Mouse (Mus musculus) forebrain, embryonic 11.5 days (tissue): Measurements from ENCODE around the gene Olfr976. TPM values are rescaled to one million over a fixed set of nuclear protein-coding genes. Genes with fewer than 3 reads are reported as not detected.
"Not testable (repeated sequence)": the region's sequence is repeated elsewhere in the genome, so short reads cannot be mapped to it uniquely, and the experiment has no call there.

Source experiments
- ATAC-seq: fragments of 200-750 bp; cut with Nextera tagmentation; replicated peaks from 2 replicates; pipeline ENCODE4 v1.8.0; 2017; ENCODE audit warnings: moderate TSS enrichment; ENCODE audit not compliant: low FRiP score
- DNase-seq: peaks from one replicate; pipeline ENCODE4 v3.0.0-alpha.2; 2017; ENCODE audit warnings: low spot score
- H3K27ac ChIP-seq: fragments of 300-500 bp; sonication (generic); 2 replicates; pipeline ENCODE4 v1.5.1; 2014; ENCODE audit warnings: low read depth, low read length
- H3K27me3 ChIP-seq: fragments of 300-500 bp; sonication (generic); 2 replicates; pipeline ENCODE4 v1.6.1; 2014; ENCODE audit warnings: mild to moderate bottlenecking, low read length, mixed read lengths; ENCODE audit not compliant: control insufficient read depth, insufficient read depth
- H3K36me3 ChIP-seq: fragments of 300-500 bp; sonication (generic); 2 replicates; pipeline ENCODE4 v1.6.1; 2014; ENCODE audit warnings: mild to moderate bottlenecking, low read length, moderate library complexity, mixed read lengths; ENCODE audit not compliant: control insufficient read depth, insufficient read depth
- H3K4me1 ChIP-seq: fragments of 300-500 bp; sonication (generic); replicated peaks from 2 replicates; pipeline ENCODE4 v1.6.1; 2014; ENCODE audit warnings: low read length, mixed read lengths; ENCODE audit not compliant: control insufficient read depth, insufficient read depth
- H3K4me2 ChIP-seq: fragments of 300-500 bp; sonication (generic); 2 replicates; pipeline ENCODE4 v1.6.1; 2014; ENCODE audit warnings: low read depth, mild to moderate bottlenecking, low read length, moderate library complexity, mixed read lengths; ENCODE audit not compliant: severe bottlenecking
- H3K4me3 ChIP-seq: fragments of 300-500 bp; sonication (generic); 2 replicates; pipeline ENCODE4 v1.5.1; 2014; ENCODE audit warnings: low read depth, low read length
- H3K9ac ChIP-seq: fragments of 300-500 bp; sonication (generic); 2 replicates; pipeline ENCODE4 v1.6.1; 2014; ENCODE audit warnings: low read length
- H3K9me3 ChIP-seq: fragments of 300-500 bp; sonication (generic); 2 replicates; pipeline ENCODE4 v1.6.1; 2016; ENCODE audit warnings: low read length, mixed read lengths; ENCODE audit not compliant: control insufficient read depth
- whole genome bisulfite sequencing: fragments of 180-500 bp; shearing (Covaris S2); extraction: QIAGEN DNeasy Blood & Tissue Kit; methylation state at CpG from one replicate; pipeline ENCODE4 v1.1.7; 2014; 5-methylcytosine and 5-hydroxymethylcytosine counted together
- polyA plus RNA-seq: library from polyadenylated mRNA; unstranded; fragments of >200 nt; fragmentation: Nextera tagmentation; extraction: Ambion mirVana; gene quantifications from 2 replicates; pipeline ENCODE4 v1.2.1, GENCODE M21; 2014

Gene Olfr976
- not detected in 2 replicates for polyA plus RNA-seq

DNA sequence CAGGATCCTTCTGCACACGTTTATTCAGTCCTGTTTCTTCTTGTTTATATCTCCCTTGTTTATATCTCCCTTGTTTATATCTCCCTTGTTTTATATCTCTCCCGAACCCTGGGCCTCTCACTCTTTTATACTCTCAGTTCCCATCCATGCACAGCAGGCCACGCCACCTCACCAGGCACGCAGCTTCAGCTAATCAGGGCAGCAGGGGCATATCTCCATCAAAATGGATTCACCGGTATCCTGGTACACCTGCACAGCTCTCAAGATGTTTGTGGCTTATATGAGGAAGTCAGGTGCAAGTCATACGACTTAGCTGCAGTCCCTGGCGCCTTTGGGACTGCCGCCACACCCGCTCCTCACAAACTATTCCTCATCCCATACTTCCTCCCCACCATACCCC is at the start of gene Olfr976:
Olfr976 (minus strand) TSS at position 101 of the 400 bp plus-strand sequence.
- not testable (repeated sequence) for H3K36me3 ChIP-seq, H3K9ac ChIP-seq, ATAC-seq, H3K4me1 ChIP-seq, H3K27me3 ChIP-seq, H3K4me3 ChIP-seq, H3K4me2 ChIP-seq, H3K27ac ChIP-seq, H3K9me3 ChIP-seq, DNase-seq
- 85% methylated on average over 5 of the region's 9 CpGs for WGBS

DNA sequence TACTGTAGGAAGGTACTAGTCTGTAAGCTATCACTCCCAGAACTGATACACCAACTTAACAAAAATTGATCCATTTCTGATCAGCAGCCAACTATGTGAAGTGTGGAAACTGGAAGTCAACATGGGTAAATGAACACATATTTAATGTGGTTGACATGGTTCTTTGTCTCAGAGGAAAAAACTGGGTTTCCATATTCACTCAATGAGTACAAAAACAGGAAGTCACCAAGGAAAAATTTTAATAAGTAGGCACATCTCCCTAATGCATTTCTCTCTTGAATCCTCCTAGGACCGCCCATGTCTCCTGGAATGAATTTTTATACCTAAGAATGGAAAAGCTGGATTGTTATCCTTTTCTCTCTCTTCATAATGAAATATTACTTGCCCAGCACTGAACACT is 48.5 kb upstream of the Olfr976 start, which contains the start of gene Olfr980:
Olfr980 (minus strand) TSS at position 101 of the 400 bp plus-strand sequence.
- ATAC-seq, result no peak
- WGBS, result 97% methylated on average over 1 of the region's 1 CpGs
- H3K36me3 ChIP-seq, result no peaks in the 10 kb centered on the region

GRCm38 (mm10) chr9:40003365-40003764 is 42.4 kb upstream of the Olfr976 start, which contains the start of gene Olfr979:
Gene Olfr979, minus strand, starts transcription at chr9:40003465.
- ATAC-seq (no peak), DNase-seq (no peak)
- Histone ChIP-seq H3K9ac (no peak within 1 kb of the TSS), H3K4me2 (no peak within 1 kb of the TSS), H3K36me3 (no peaks in the 10 kb centered on the region), H3K9me3 (no peaks in the 10 kb centered on the region), H3K27ac (no peak within 1 kb of the TSS), H3K4me1 (no peaks in the 10 kb centered on the region), H3K4me3 (no peak within 1 kb of the TSS), H3K27me3 (no peaks in the 10 kb centered on the region)
- whole genome bisulfite sequencing, result 97% methylated on average over 1 of the region's 1 CpGs

More for the DNA sequence above, 48.5 kb upstream of the Olfr976 start, which contains the start of gene Olfr980:
- Histone ChIP-seq H3K9ac (no peak within 1 kb of the TSS), H3K4me3 (no peak within 1 kb of the TSS), H3K27me3 (no peaks in the 10 kb centered on the region), H3K9me3 (no peaks in the 10 kb centered on the region), H3K4me2 (no peak within 1 kb of the TSS), H3K27ac (no peak within 1 kb of the TSS), H3K4me1 (no peaks in the 10 kb centered on the region)
- no peak for DNase-seq

- H3K27ac ChIP-seq, result no peak within 1 kb of the TSS
- ATAC-seq (no peak), DNase-seq (no peak)
- H3K36me3 ChIP-seq, result no peaks in the 10 kb centered on the region
- H3K4me1 ChIP-seq, result no peaks in the 10 kb centered on the region
- H3K4me3 ChIP-seq, result no peak within 1 kb of the TSS
- H3K4me2 ChIP-seq, result no peak within 1 kb of the TSS
- 80% methylated on average over 2 of the region's 2 CpGs for WGBS
- H3K9ac ChIP-seq, result no peak within 1 kb of the TSS
- H3K27me3 ChIP-seq, result no peaks in the 10 kb centered on the region
- H3K9me3 ChIP-seq, result no peaks in the 10 kb centered on the region
Observed at GRCm38 (mm10) chr9:39991813-39992212, 30.9 kb upstream of the Olfr976 start, which contains the start of gene Olfr978. Gene Olfr978, plus strand, starts transcription at chr9:39992113.

DNA sequence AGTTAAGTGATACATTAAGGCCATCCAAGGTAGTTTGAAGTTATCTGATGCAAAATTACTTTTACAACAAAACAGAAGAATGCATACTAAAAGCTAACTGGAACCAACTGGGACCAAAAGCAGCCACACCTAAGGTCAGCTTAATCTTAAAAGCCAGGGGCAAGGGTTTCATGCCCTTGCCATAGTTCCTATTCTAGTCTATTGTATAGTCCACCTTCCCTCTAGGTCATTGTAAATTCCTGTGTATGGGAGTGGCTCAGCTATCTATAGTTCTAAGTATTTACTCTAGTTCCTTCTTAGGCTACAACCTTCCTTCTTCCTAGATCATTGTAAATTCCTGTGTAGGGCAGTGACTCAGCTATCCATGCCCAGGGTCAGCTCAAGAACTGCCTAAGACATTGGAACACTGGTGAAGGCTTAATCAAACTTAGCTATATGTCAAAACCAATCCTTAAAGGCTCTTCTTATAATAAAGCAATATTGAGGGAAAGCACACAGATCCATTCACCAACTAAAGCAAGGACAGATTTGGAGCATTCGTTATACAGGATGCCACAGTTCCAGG is 15.7 kb upstream of the Olfr976 start:
- not testable (repeated sequence) for H3K27ac ChIP-seq, H3K4me3 ChIP-seq, H3K9me3 ChIP-seq, H3K4me2 ChIP-seq, DNase-seq, ATAC-seq, H3K36me3 ChIP-seq, H3K9ac ChIP-seq, H3K27me3 ChIP-seq, H3K4me1 ChIP-seq
- WGBS, result 94% methylated on average over 1 of the region's 1 CpGs

GRCm38 (mm10) chr9:39951946-39952345 is 9.0 kb downstream of the Olfr976 start, which contains the start of gene Olfr975:
Gene Olfr975, minus strand, starts transcription at chr9:39952046.
- H3K4me3 ChIP-seq, result no peak within 1 kb of the TSS
- H3K27me3 ChIP-seq, result no peaks in the 10 kb centered on the region
- no peak within 1 kb of the TSS for H3K9ac ChIP-seq
- DNase-seq, result no peak
- H3K4me2 ChIP-seq, result no peak within 1 kb of the TSS
- WGBS, result 69% methylated on average over 1 of the region's 1 CpGs
- H3K4me1 ChIP-seq, result no peaks in the 10 kb centered on the region
- H3K27ac ChIP-seq, result no peak within 1 kb of the TSS
- no peaks in the 10 kb centered on the region for H3K9me3 ChIP-seq
- H3K36me3 ChIP-seq, result no peaks in the 10 kb centered on the region
- no peak for ATAC-seq

DNA sequence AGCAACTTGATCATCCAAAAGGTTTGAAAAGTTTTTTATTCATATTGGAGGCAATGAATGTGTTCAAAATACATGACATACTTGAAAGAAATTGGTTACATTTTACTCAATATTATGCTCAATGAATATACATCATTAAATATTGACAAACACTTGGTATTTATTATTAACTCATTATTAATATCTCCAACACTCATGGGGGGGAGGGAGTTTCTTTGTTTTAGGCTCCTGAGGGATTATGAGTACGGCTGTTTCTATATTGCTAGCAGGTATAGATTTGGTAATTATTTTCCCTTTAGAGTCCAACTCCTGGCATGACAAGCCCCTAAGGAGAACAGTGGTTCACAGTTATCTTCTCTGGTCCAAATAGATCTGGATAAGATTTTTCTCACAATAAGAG is 23.7 kb downstream of the Olfr976 start, which contains the start of gene Olfr974:
Olfr974 (plus strand) TSS at position 301 of the 400 bp plus-strand sequence.
- ATAC-seq, result no peak

GRCm38 (mm10) chr9:39928837-39929236 is 32.1 kb downstream of the Olfr976 start:
- H3K4me2 ChIP-seq, H3K9me3 ChIP-seq, H3K27me3 ChIP-seq, H3K27ac ChIP-seq, H3K4me3 ChIP-seq, DNase-seq, H3K9ac ChIP-seq, H3K36me3 ChIP-seq, ATAC-seq, H3K4me1 ChIP-seq: not testable (repeated sequence)
- WGBS, result 75% methylated on average over 1 of the region's 1 CpGs

More for the DNA sequence above, 23.7 kb downstream of the Olfr976 start, which contains the start of gene Olfr974:
- Histone ChIP-seq H3K27ac (no peak within 1 kb of the TSS), H3K9me3 (no peaks in the 10 kb centered on the region), H3K27me3 (no peaks in the 10 kb centered on the region), H3K4me1 (no peaks in the 10 kb centered on the region), H3K36me3 (no peaks in the 10 kb centered on the region), H3K9ac (no peak within 1 kb of the TSS), H3K4me3 (no peak within 1 kb of the TSS), H3K4me2 (no peak within 1 kb of the TSS)
- no peak for DNase-seq
- 88% methylated on average over 1 of the region's 1 CpGs for WGBS
